Mouse (Mus musculus): ENCODE measurements around the gene Gabpa. TPM values are rescaled to one million over a fixed set of nuclear protein-coding genes. Genes with fewer than 3 reads are reported as not detected.

Gene Gabpa
- total RNA-seq, 2 experiments from 2014 or later = 25.5 to 30.0 TPM

- DNase-seq (ENCODE audit: low spot score) = no peak
These were observed 3.9 kb downstream of the Gabpa start for GRCm38 (mm10) chr16:84838576-84838975.

- no peak for DNase-seq (ENCODE audit: low spot score)
These were observed 18.8 kb downstream of the Gabpa start for GRCm38 (mm10) chr16:84853492-84853891.

GRCm38 (mm10) chr16:84864656-84865055, 29.9 kb downstream of the Gabpa start:
- DNase-seq (ENCODE audit: low spot score) = no peak

- no peak for DNase-seq (ENCODE audit: low spot score)
These were observed 39.1 kb downstream of the Gabpa start for GRCm38 (mm10) chr16:84873805-84874204.

GRCm38 (mm10) chr16:84875012-84875717, 40.4 kb downstream of the Gabpa start:
- no peak for DNase-seq (ENCODE audit: low spot score)

- DNase-seq (ENCODE audit: low spot score) = no peak
These were observed 41.0 kb downstream of the Gabpa start for GRCm38 (mm10) chr16:84875718-84876035.

GRCm38 (mm10) chr16:84876082-84876481, 41.4 kb downstream of the Gabpa start:
- no peak for DNase-seq (ENCODE audit: low spot score)

GRCm38 (mm10) chr16:84879146-84879545, 44.4 kb downstream of the Gabpa start:
- DNase-seq (ENCODE audit: low spot score) = peak; percentile 69

GRCm38 (mm10) chr16:84881168-84881567, 46.4 kb downstream of the Gabpa start:
- DNase-seq (ENCODE audit: low spot score) = no peak

GRCm38 (mm10) chr16:84881754-84882321, 47.1 kb downstream of the Gabpa start:
- no peak for DNase-seq (ENCODE audit: low spot score)

GRCm38 (mm10) chr16:84884572-84884971, 49.8 kb downstream of the Gabpa start:
- no peak for DNase-seq (ENCODE audit: low spot score)

- no peak for DNase-seq (ENCODE audit: low spot score)
These were observed 68.3 kb downstream of the Gabpa start for GRCm38 (mm10) chr16:84902995-84903394.

- no peak for DNase-seq (ENCODE audit: low spot score)
These were observed 76.9 kb downstream of the Gabpa start for GRCm38 (mm10) chr16:84911477-84912165.

Other genes starting within 250 kb of the Gabpa start
- 10 to 100 TPM; 13.8 to 15.1 TPM for gene Mrpl39, start 99.2 kb upstream of the Gabpa start, total RNA-seq (2021)
- 10 to 100 TPM; 12.2 to 19.0 TPM for gene Jam2, start 60.8 kb upstream of the Gabpa start, total RNA-seq (2021)
- gene Atp5j, start 700 bp downstream of the Gabpa start, total RNA-seq (2021) = 1,000 to 10,000 TPM; 1,092 to 1,176 TPM

All from gastrocnemius, adult 18-20 months (tissue).